8 mouse cellular contexts compared by ENCODE assay signal in genomic region chr1:33908191-33908962, GRCm38 (mm10). TPM values are rescaled to one million over a fixed set of nuclear protein-coding genes. Genes with fewer than 3 reads are reported as not detected.
DNase-seq lines count a peak whose midpoint lies in the region; ATAC-seq and TF ChIP-seq lines count a peak whose summit lies in the region.

Gene Dst, plus strand, starts transcription at chr1:33908225.

- peak within 1 kb of the TSS; percentile 48 to 95 (median 61) for H3K4me3 ChIP-seq in CH12.LX (replicated peaks in 1 of 3; ENCODE audit: low read depth in 2 of 3, low read length in 2 of 3, poor library complexity in 1 of 3)
- H3K4me3 ChIP-seq in embryonic facial prominence, embryonic 11.5 days (ENCODE audit: low read depth, low read length): peak within 1 kb of the TSS; percentile 64
- peak within 1 kb of the TSS; percentile 67 for H3K4me3 ChIP-seq in heart, embryonic 16.5 days (ENCODE audit: low read length)
- H3K4me3 ChIP-seq in neural tube, embryonic 13.5 days: peak within 1 kb of the TSS; percentile 66

- TF ChIP-seq POLR2A in CH12.LX (IDR thresholded peaks at IDR 0.05; ENCODE audit: low read depth, low read length): no peak

- dilution Hi-C loops in CH12.LX (cut with MboI; ENCODE audit: extremely low pct_ligation_motif_present, extremely low pct_unique_long_range_greater_than_20kb, low sequenced_read_pairs): no loop called here

- peak within 1 kb of the TSS; percentile 49; the same call in 1 of the 2 replicates for H3K9ac ChIP-seq in CH12.LX (ENCODE audit: insufficient read depth, low read depth)
- H3K9ac ChIP-seq in embryonic facial prominence, embryonic 11.5 days (replicated peaks; ENCODE audit: low read length): peak within 1 kb of the TSS; percentile 70
- H3K9ac ChIP-seq in heart, embryonic 16.5 days (ENCODE audit: low read length): peak within 1 kb of the TSS; percentile 77
- peak within 1 kb of the TSS; percentile 84 for H3K9ac ChIP-seq in neural tube, embryonic 13.5 days

- no peaks in the 10 kb centered on the region for H3K27me3 ChIP-seq in CH12.LX (replicated peaks)
- H3K27me3 ChIP-seq in embryonic facial prominence, embryonic 11.5 days (ENCODE audit: control insufficient read depth, insufficient read depth, low read length): peaks cover 6% of the 10 kb centered on the region
- peaks cover 19% of the 10 kb centered on the region for H3K27me3 ChIP-seq in heart, embryonic 16.5 days (ENCODE audit: control insufficient read depth, insufficient read depth, low read length)
- peaks cover 22% of the 10 kb centered on the region for H3K27me3 ChIP-seq in neural tube, embryonic 13.5 days

- in situ Hi-C loops in CH12.LX (cut with MboI; ENCODE audit: low pct_ligation_motif_present, low pct_unique_long_range_greater_than_20kb, low sequenced_read_pairs): loop anchor here (5.0 kb wide), 1 partner anchor 54 kb away; no protein-coding TSS in a partner anchor

- H3K4me2 ChIP-seq in CH12.LX (ENCODE audit: insufficient read depth, low read depth, poor library complexity, severe bottlenecking): peak within 1 kb of the TSS; percentile 52
- peak within 1 kb of the TSS; percentile 91 for H3K4me2 ChIP-seq in embryonic facial prominence, embryonic 11.5 days (ENCODE audit: low read depth, low read length)
- H3K4me2 ChIP-seq in heart, embryonic 16.5 days (ENCODE audit: low read depth, low read length): peak within 1 kb of the TSS; percentile 97
- H3K4me2 ChIP-seq in neural tube, embryonic 13.5 days: peak within 1 kb of the TSS; percentile 80

- H3K9me3 ChIP-seq in CH12.LX (replicated peaks; ENCODE audit: low read length): peaks cover 1% of the 10 kb centered on the region
- H3K9me3 ChIP-seq in embryonic facial prominence, embryonic 11.5 days (replicated peaks; ENCODE audit: control insufficient read depth, low read length): no peaks in the 10 kb centered on the region
- no peaks in the 10 kb centered on the region for H3K9me3 ChIP-seq in heart, embryonic 16.5 days (replicated peaks; ENCODE audit: control insufficient read depth, low read length)
- no peaks in the 10 kb centered on the region for H3K9me3 ChIP-seq in neural tube, embryonic 13.5 days

- intact Hi-C loops in left cerebral cortex, postnatal 14 days (cut with DNase I): loop anchor here (5.0 kb wide), 2 partner anchors 39 to 59 kb away; no protein-coding TSS in a partner anchor

- H3K27ac ChIP-seq in CH12.LX (ENCODE audit: insufficient read depth, low read depth): no peak within 1 kb of the TSS
- H3K27ac ChIP-seq in embryonic facial prominence, embryonic 11.5 days (replicated peaks; ENCODE audit: low read depth, low read length): no peak within 1 kb of the TSS
- no peak within 1 kb of the TSS for H3K27ac ChIP-seq in heart, embryonic 16.5 days (ENCODE audit: low read length)
- peak within 1 kb of the TSS; percentile 88 for H3K27ac ChIP-seq in neural tube, embryonic 13.5 days (replicated peaks)

- WGBS in embryonic facial prominence, embryonic 11.5 days: 5% methylated on average over 33 of the region's 44 CpGs
- 4% methylated on average over 36 of the region's 44 CpGs for WGBS in heart, embryonic 16.5 days
- WGBS in neural tube, embryonic 13.5 days: 3% methylated on average over 44 of the region's 44 CpGs

- no peak for DNase-seq in heart, adult 18-20 months
- DNase-seq in heart, adult 9 months (ENCODE audit: low spot score in 2 of 2): no peak
- no peak for DNase-seq in CH12.LX (ENCODE audit: extremely low read depth)
- no peak for DNase-seq in embryonic facial prominence, embryonic 11.5 days (ENCODE audit: low spot score)
- no peak for DNase-seq in left cerebral cortex, postnatal 14 days (ENCODE audit: low spot score in 2 of 2)

- no peaks in the 10 kb centered on the region for H3K36me3 ChIP-seq in CH12.LX (replicated peaks in 1 of 2; ENCODE audit: control insufficient read depth in 1 of 2, insufficient read depth in 1 of 2, low read length in 1 of 2)
- no peaks in the 10 kb centered on the region for H3K36me3 ChIP-seq in embryonic facial prominence, embryonic 11.5 days (replicated peaks; ENCODE audit: control insufficient read depth, insufficient read depth, low read depth, low read length)
- no peaks in the 10 kb centered on the region for H3K36me3 ChIP-seq in heart, embryonic 16.5 days (ENCODE audit: control insufficient read depth, insufficient read depth)
- H3K36me3 ChIP-seq in neural tube, embryonic 13.5 days: no peaks in the 10 kb centered on the region

- no peak for TF ChIP-seq RAD21 in CH12.LX (IDR thresholded peaks at IDR 0.05; ENCODE audit: low read depth, low read length)

- no peaks in the 10 kb centered on the region for H3K79me2 ChIP-seq in CH12.LX (replicated peaks; ENCODE audit: control insufficient read depth, extremely low read depth, insufficient read depth, poor library complexity, severe bottlenecking)

- TF ChIP-seq CTCF in CH12.LX (conservative IDR thresholded peaks at IDR 0.05 in 1 of 2, IDR thresholded peaks at IDR 0.05 in 1 of 2; ENCODE audit: low read depth in 2 of 2, low read length in 2 of 2): no peak

- ATAC-seq in embryonic facial prominence, embryonic 11.5 days (replicated peaks; ENCODE audit: insufficient number of reproducible peaks, low FRiP score, low TSS enrichment, low read depth): no peak; the same call in 1 of the 2 replicates
- ATAC-seq in heart, embryonic 16.5 days (replicated peaks; ENCODE audit: extremely low read depth, insufficient read depth, low FRiP score): no peak
- ATAC-seq in neural tube, embryonic 13.5 days (ENCODE audit: low read depth): peak; percentile 2; the same call in 1 of the 2 replicates
- no peak for ATAC-seq in megakaryocyte progenitor cell, adult 5-6 weeks (replicated peaks; ENCODE audit: poor library complexity)

- TF ChIP-seq EP300 in CH12.LX (IDR thresholded peaks at IDR 0.05; ENCODE audit: low read length): no peak

- peaks cover 0 to 25% of the 10 kb centered on the region in 2 experiments; a peak in 2 of 4 replicates for H3K4me1 ChIP-seq in CH12.LX (ENCODE audit: control insufficient read depth in 1 of 2, insufficient read depth in 2 of 2)
- no peaks in the 10 kb centered on the region for H3K4me1 ChIP-seq in embryonic facial prominence, embryonic 11.5 days (ENCODE audit: control insufficient read depth, insufficient read depth, low read length)
- peaks cover 13% of the 10 kb centered on the region for H3K4me1 ChIP-seq in heart, embryonic 16.5 days (ENCODE audit: control insufficient read depth, insufficient read depth, low read length)
- H3K4me1 ChIP-seq in neural tube, embryonic 13.5 days (replicated peaks): peaks cover 24% of the 10 kb centered on the region

TF ChIP-seq in CH12.LX, 34 proteins besides CTCF, POLR2A, EP300 and RAD21:
- TF ChIP-seq MYC (IDR thresholded peaks at IDR 0.05; ENCODE audit: low read depth, low read length): no peak
- no peak for TF ChIP-seq GABPA (IDR thresholded peaks at IDR 0.05; ENCODE audit: insufficient replicate concordance, low read depth, low read length)
- TF ChIP-seq ELF1 (IDR thresholded peaks at IDR 0.05; ENCODE audit: low read depth, low read length): no peak
- no peak for TF ChIP-seq JUN (IDR thresholded peaks at IDR 0.05; ENCODE audit: insufficient read depth, low read depth, low read length)
- no peak for TF ChIP-seq JUND (conservative IDR thresholded peaks at IDR 0.05; ENCODE audit: low read depth, low read length)
- no peak for TF ChIP-seq KAT2A (IDR thresholded peaks at IDR 0.05; ENCODE audit: insufficient replicate concordance, low read length)

RNA-seq across cellular contexts. Expression of gene Dst, which starts in this region (rescaled TPM):
- 100 to 1,000 TPM; 378 TPM for total RNA-seq in heart, adult 18-20 months (2021)
- total RNA-seq in CH12.LX (2012; rRNA removed): 15.9 and 20.5 TPM in 2 replicates
- total RNA-seq in CH12.LX (2014; rRNA removed): 7.4 and 9.1 TPM in 2 replicates
- 27.6 and 28.0 TPM in 2 replicates for polyA plus RNA-seq in CH12.LX (2012; ENCODE audit: insufficient read length, low read depth)
- polyA plus RNA-seq in embryonic facial prominence, embryonic 11.5 days (2014; fragmentation: Nextera tagmentation; extraction: Ambion mirVana): 20.7 and 21.8 TPM in 2 replicates
- polyA plus RNA-seq in heart, embryonic 16.5 days (2015; fragmentation: Nextera tagmentation; extraction: Ambion mirVana): 23.1 and 24.0 TPM in 2 replicates
- 100 to 1,000 TPM; 240 to 256 TPM for total RNA-seq in left cerebral cortex, postnatal 14 days (2021)
- polyA plus RNA-seq in neural tube, embryonic 13.5 days (2015; fragmentation: Nextera tagmentation; extraction: Ambion mirVana): 41.3 and 44.4 TPM in 2 replicates
- total RNA-seq in megakaryocyte progenitor cell, adult 5-6 weeks (2015): 0.51 and 3.2 TPM in 2 replicates
- 1.3 and 5.4 TPM in 2 replicates for total RNA-seq in megakaryocyte progenitor cell, adult 5-6 weeks (2017)

Comparison
In these comparisons a context has a peak if more than half of its experiments do, and no peak if none do; other contexts are left out.
1. RNA of gene Dst (total RNA-seq): 378 TPM in heart, adult 18-20 months and 240 to 256 TPM in left cerebral cortex, postnatal 14 days; 7.4 to 20.5 TPM in CH12.LX and 0.51 to 5.4 TPM in megakaryocyte progenitor cell, adult 5-6 weeks; every median in the first group is over 10 times any median in the second.
2. Peak in every context shown above with its lines, with median percentiles within 50 percentile points of each other: H3K4me2 ChIP-seq, H3K4me3 ChIP-seq and H3K9ac ChIP-seq.